Mouse (Mus musculus) CH12.LX (cell line): Measurements from ENCODE around the gene Ces1a. TPM values are rescaled to one million over a fixed set of nuclear protein-coding genes. Genes with fewer than 3 reads are reported as not detected.
A peak's percentile ranks its signal among the peaks of the same experiment; 100 is the strongest.

Experiments used
- DNase-seq: peaks from one replicate; pipeline ENCODE4 v3.0.0-alpha.2; 2013; ENCODE audit errors: extremely low read depth
- H3K27ac ChIP-seq: 2 replicates; pipeline ENCODE4 v1.5.1; 2012; ENCODE audit warnings: low read depth, mild to moderate bottlenecking, control low read depth, moderate library complexity; ENCODE audit not compliant: insufficient read depth
- H3K27me3 ChIP-seq: replicated peaks from 2 replicates; pipeline ENCODE3; 2012; ENCODE audit warnings: inconsistent platforms
- H3K36me3 ChIP-seq, 2 experiments: replicated peaks in 1 of 2; 2 replicates each; pipeline versions ENCODE3 to v1.6.1; 2012; ENCODE audit warnings: inconsistent platforms in 1 of 2, low read length in 1 of 2, mild to moderate bottlenecking in 1 of 2, mixed read lengths in 1 of 2, moderate library complexity in 1 of 2; ENCODE audit not compliant: control insufficient read depth in 1 of 2, insufficient read depth in 1 of 2
- H3K4me1 ChIP-seq, 2 experiments: 2 replicates each; pipeline ENCODE4 v1.6.1; 2012; ENCODE audit warnings: inconsistent platforms in 1 of 2, moderate library complexity in 1 of 2; ENCODE audit not compliant: insufficient read depth in 2 of 2, control insufficient read depth in 1 of 2
- H3K4me2 ChIP-seq: 2 replicates; pipeline ENCODE4 v1.6.1; 2012; ENCODE audit warnings: low read depth, mild to moderate bottlenecking, control low read depth; ENCODE audit not compliant: poor library complexity, insufficient read depth, severe bottlenecking
- H3K4me3 ChIP-seq, 3 experiments: fragments of 150-350 bp in 1 of 3; sonication (generic) in 1 of 3; replicated peaks in 1 of 3; 2 replicates each; pipeline versions ENCODE3 to v1.5.1; 2011 to 2012; ENCODE audit warnings: low read depth in 2 of 3, low read length in 2 of 3, mild to moderate bottlenecking in 2 of 3, moderate library complexity in 2 of 3, control low read depth in 1 of 3, improper control_type of control experiment in 1 of 3, inconsistent platforms in 1 of 3, mixed read lengths in 1 of 3; ENCODE audit not compliant: poor library complexity in 1 of 3
- H3K79me2 ChIP-seq: replicated peaks from 2 replicates; pipeline ENCODE4 v1.6.1; 2012; ENCODE audit warnings: mild to moderate bottlenecking, moderate library complexity; ENCODE audit not compliant: control insufficient read depth, poor library complexity, insufficient read depth, severe bottlenecking; ENCODE audit errors: extremely low read depth
- H3K9ac ChIP-seq: 2 replicates; pipeline ENCODE4 v1.6.1; 2012; ENCODE audit warnings: low read depth, mild to moderate bottlenecking, control low read depth, moderate library complexity; ENCODE audit not compliant: insufficient read depth
- H3K9me3 ChIP-seq: replicated peaks from 2 replicates; pipeline ENCODE3; 2012; ENCODE audit warnings: low read length, inconsistent platforms, mixed read lengths
- BHLHE40 ChIP-seq: IDR thresholded peaks from 2 replicates; pipeline ENCODE4 v1.6.1; 2011; ENCODE audit warnings: mild to moderate bottlenecking, low read depth, low read length, improper control_type of control experiment
- CHD1 ChIP-seq: IDR thresholded peaks from 2 replicates; pipeline ENCODE4 v1.6.1; 2012; ENCODE audit warnings: low read depth, low read length, improper control_type of control experiment, inconsistent platforms
- CTCF ChIP-seq, 2 experiments: IDR thresholded peaks in 1 of 2; conservative IDR thresholded peaks in 1 of 2; 2 replicates each; pipeline ENCODE4 v1.5.1; 2011 to 2012; ENCODE audit warnings: low read depth in 2 of 2, low read length in 2 of 2, improper control_type of control experiment in 1 of 2, inconsistent platforms in 1 of 2, mild to moderate bottlenecking in 1 of 2, moderate library complexity in 1 of 2
- ELF1 ChIP-seq: IDR thresholded peaks from 2 replicates; pipeline ENCODE4 v1.6.1; 2014; ENCODE audit warnings: low read depth, mild to moderate bottlenecking, inconsistent platforms, low read length, improper control_type of control experiment
- EP300 ChIP-seq: IDR thresholded peaks from 2 replicates; pipeline ENCODE4 v1.6.1; 2011; ENCODE audit warnings: low read length, improper control_type of control experiment
- IRF4 ChIP-seq: IDR thresholded peaks from 2 replicates; pipeline ENCODE4 v1.6.1; 2014; ENCODE audit warnings: low read depth, mild to moderate bottlenecking, inconsistent platforms, low read length, improper control_type of control experiment
- MYC ChIP-seq: IDR thresholded peaks from 2 replicates; pipeline ENCODE4 v1.6.1; 2011; ENCODE audit warnings: low read depth, mild to moderate bottlenecking, improper control_type of control experiment, low read length
- RAD21 ChIP-seq: IDR thresholded peaks from 2 replicates; pipeline ENCODE4 v1.6.1; 2011; ENCODE audit warnings: low read depth, mild to moderate bottlenecking, low read length, improper control_type of control experiment, moderate library complexity
- SMC3 ChIP-seq: IDR thresholded peaks from 2 replicates; pipeline ENCODE4 v1.6.1; 2011; ENCODE audit warnings: low read depth, low read length, improper control_type of control experiment
- ZKSCAN1 ChIP-seq: IDR thresholded peaks from 2 replicates; pipeline ENCODE4 v1.6.1; 2012; ENCODE audit warnings: low read depth, inconsistent platforms, low read length, improper control_type of control experiment, borderline replicate concordance
- ZMIZ1 ChIP-seq: IDR thresholded peaks from 2 replicates; pipeline ENCODE4 v1.6.1; 2012; ENCODE audit warnings: low read depth, mild to moderate bottlenecking, inconsistent platforms, low read length, improper control_type of control experiment
- dilution Hi-C: fragments of 300-500 bp; cut with MboI; formaldehyde crosslinking; loops from 2 replicates; pipeline ENCODE4 v1.14.3; 2020; ENCODE audit warnings: low sequenced_read_pairs; ENCODE audit not compliant: extremely low pct_unique_long_range_greater_than_20kb, extremely low pct_ligation_motif_present
- in situ Hi-C: fragments of 300-500 bp; cut with MboI; formaldehyde crosslinking; loops from 3 replicates; pipeline ENCODE4 v1.14.3; 2019; ENCODE audit warnings: low sequenced_read_pairs, low pct_ligation_motif_present, low pct_unique_long_range_greater_than_20kb, mixed read lengths
- polyA plus RNA-seq: library from polyadenylated mRNA; unstranded; fragments of >175 nt; gene quantifications from 2 replicates; pipeline ENCODE4 v1.2.1, GENCODE M21; 2012; ENCODE audit warnings: low read depth; ENCODE audit not compliant: insufficient read length
- total RNA-seq, 2 experiments: library from RNA; depleted of rRNA; stranded (reverse); fragments of 300-350 nt in 1 of 2; fragments of >200 nt in 1 of 2; gene quantifications; 2 replicates each; pipeline ENCODE4 v1.2.3; 2012 to 2014

Ces1a gene
- total and polyA plus RNA-seq, 3 experiments: not detected

GRCm38 (mm10) chr8:93012226-93012625, 35.8 kb downstream of the Ces1a start:
- dilution Hi-C loops (no loop called here), in situ Hi-C loops (loop anchor here (25.0 kb wide), 2 partner anchors 1500 to 1825 kb away; partner anchors contain the start of gene Aktip)
- H3K4me3 ChIP-seq: no peak overlapping the region
- no peaks in the 10 kb centered on the region for H3K36me3 ChIP-seq
- H3K9ac ChIP-seq: no peak overlapping the region
- H3K27ac ChIP-seq: no peak overlapping the region
- peaks cover 2% of the 10 kb centered on the region for H3K9me3 ChIP-seq
- H3K27me3 ChIP-seq: no peaks in the 10 kb centered on the region
- DNase-seq: peak; percentile 3
- TF ChIP-seq ZKSCAN1 (no peak), CTCF (conservative IDR thresholded peaks at IDR 0.05 in 1 of 2, IDR thresholded peaks at IDR 0.05 in 1 of 2; ENCODE audit: low read depth in 2 of 2, low read length in 2 of 2) (0 out of 4 replicates have a peak, but pooled peaks of 1 of the 2 experiments have one; percentile 1)
- TF ChIP-seq, all 38 proteins: peak for 1
- H3K4me2 ChIP-seq: no peak overlapping the region
- H3K79me2 ChIP-seq: no peaks in the 10 kb centered on the region
- H3K4me1 ChIP-seq: no peaks in the 10 kb centered on the region

- dilution Hi-C loops (no loop called here), in situ Hi-C loops (loop anchor here (25.0 kb wide), 2 partner anchors 1499 to 1824 kb away; partner anchors contain the start of gene Aktip)
- H3K9me3 ChIP-seq: peaks cover 2% of the 10 kb centered on the region
- no peaks in the 10 kb centered on the region for H3K4me1 ChIP-seq
- no peaks in the 10 kb centered on the region for H3K36me3 ChIP-seq
- H3K9ac ChIP-seq: no peak overlapping the region
- H3K4me3 ChIP-seq: no peak overlapping the region
- DNase-seq: peak; percentile 64
- no peak overlapping the region for H3K4me2 ChIP-seq
- no peak overlapping the region for H3K27ac ChIP-seq
- no peaks in the 10 kb centered on the region for H3K79me2 ChIP-seq
- no peaks in the 10 kb centered on the region for H3K27me3 ChIP-seq
- TF ChIP-seq SMC3: peak; percentile 58
- peak; percentile 70 for TF ChIP-seq RAD21
- no peak for TF ChIP-seq CHD1
- peak; percentile 80 to 81 for TF ChIP-seq CTCF (conservative IDR thresholded peaks at IDR 0.05 in 1 of 2, IDR thresholded peaks at IDR 0.05 in 1 of 2; ENCODE audit: low read depth in 2 of 2, low read length in 2 of 2)
Measured at GRCm38 (mm10) chr8:93011439-93011838, 36.6 kb downstream of the Ces1a start.

- dilution Hi-C loops (no loop called here), in situ Hi-C loops (loop anchor here (25.0 kb wide), 2 partner anchors 1498 to 1823 kb away; partner anchors contain the start of gene Aktip)
- Histone ChIP-seq H3K36me3 (no peaks in the 10 kb centered on the region), H3K27me3 (no peaks in the 10 kb centered on the region), H3K4me3 (no peak overlapping the region), H3K9ac (no peak overlapping the region), H3K4me2 (no peak overlapping the region), H3K4me1 (no peaks in the 10 kb centered on the region), H3K9me3 (peaks cover 2% of the 10 kb centered on the region), H3K79me2 (no peaks in the 10 kb centered on the region), H3K27ac (no peak overlapping the region)
- peak; percentile 45 for DNase-seq
- peak; percentile 33 to 55; a peak in 3 of 4 replicates for TF ChIP-seq CTCF (conservative IDR thresholded peaks at IDR 0.05 in 1 of 2, IDR thresholded peaks at IDR 0.05 in 1 of 2; ENCODE audit: low read depth in 2 of 2, low read length in 2 of 2)
- TF ChIP-seq BHLHE40: no peak
- no peak for TF ChIP-seq IRF4
- no peak for TF ChIP-seq ZMIZ1
- TF ChIP-seq MYC: no peak
- no peak for TF ChIP-seq EP300
- peak; percentile 22 for TF ChIP-seq RAD21
- no peak for TF ChIP-seq ELF1
Measured at GRCm38 (mm10) chr8:93010286-93010685, 37.7 kb downstream of the Ces1a start.
